Mouse (Mus musculus) MN1 (cell line): ENCODE measurements around the gene AW551984.

Experiments used
- DNase-seq: peaks from one replicate; pipeline ENCODE4 v3.0.0-alpha.2; 2016; ENCODE audit warnings: low spot score

AW551984 gene

GRCm38 (mm10) chr9:39603999-39604453, at the start of gene AW551984:
TSS of gene AW551984 (minus strand) at chr9:39604403.
- DNase-seq = no peak

GRCm38 (mm10) chr9:39647382-39647781, 43.2 kb upstream of the AW551984 start:
- DNase-seq = no peak

GRCm38 (mm10) chr9:39644785-39645184, 40.6 kb upstream of the AW551984 start, which contains the start of gene Olfr961:
TSS of gene Olfr961 (plus strand) at chr9:39645085.
- no peak for DNase-seq

- no peak for DNase-seq
Observed at GRCm38 (mm10) chr9:39633913-39634594, 29.9 kb upstream of the AW551984 start.

- DNase-seq = no peak
Observed at GRCm38 (mm10) chr9:39629069-39629468, 24.9 kb upstream of the AW551984 start.

- no peak for DNase-seq
Observed at GRCm38 (mm10) chr9:39624711-39625110, 20.5 kb upstream of the AW551984 start.

GRCm38 (mm10) chr9:39623783-39624182, 19.6 kb upstream of the AW551984 start:
- no peak for DNase-seq

- DNase-seq = no peak
Observed at GRCm38 (mm10) chr9:39621073-39621472, 16.9 kb upstream of the AW551984 start, which contains the start of gene Olfr960. TSS of gene Olfr960 (plus strand) at chr9:39621373.

GRCm38 (mm10) chr9:39611953-39612352, 7.8 kb upstream of the AW551984 start:
- DNase-seq = peak; percentile 58

- no peak for DNase-seq
Observed at GRCm38 (mm10) chr9:39610355-39610754, 6.2 kb upstream of the AW551984 start, which contains the start of gene Olfr148. TSS of gene Olfr148 (plus strand) at chr9:39610655.

- DNase-seq = no peak
Observed at GRCm38 (mm10) chr9:39608497-39608896, 4.3 kb upstream of the AW551984 start.

GRCm38 (mm10) chr9:39603333-39603845, 814 bp downstream of the AW551984 start:
- no peak for DNase-seq

- DNase-seq = no peak
Observed at GRCm38 (mm10) chr9:39602536-39603332, 1.5 kb downstream of the AW551984 start.

- DNase-seq = no peak
Observed at GRCm38 (mm10) chr9:39577050-39577449, 27.2 kb downstream of the AW551984 start.

GRCm38 (mm10) chr9:39575469-39575868, 28.7 kb downstream of the AW551984 start, which contains the start of gene Olfr959:
TSS of gene Olfr959 (minus strand) at chr9:39575569.
- DNase-seq = no peak

- no peak for DNase-seq
Observed at GRCm38 (mm10) chr9:39558349-39558647, 45.9 kb downstream of the AW551984 start.

GRCm38 (mm10) chr9:39557529-39558348, 46.5 kb downstream of the AW551984 start:
- DNase-seq = peak; percentile 82

GRCm38 (mm10) chr9:39553946-39554345, 50.3 kb downstream of the AW551984 start, which contains the start of gene Olfr958:
TSS of gene Olfr958 (minus strand) at chr9:39554054.
- DNase-seq = peak; percentile 57

- DNase-seq = no peak
Observed at GRCm38 (mm10) chr9:39550806-39551205, 53.4 kb downstream of the AW551984 start.
